Comparison of ENCODE assay signal across 15 mouse cellular contexts in the genomic region with DNA sequence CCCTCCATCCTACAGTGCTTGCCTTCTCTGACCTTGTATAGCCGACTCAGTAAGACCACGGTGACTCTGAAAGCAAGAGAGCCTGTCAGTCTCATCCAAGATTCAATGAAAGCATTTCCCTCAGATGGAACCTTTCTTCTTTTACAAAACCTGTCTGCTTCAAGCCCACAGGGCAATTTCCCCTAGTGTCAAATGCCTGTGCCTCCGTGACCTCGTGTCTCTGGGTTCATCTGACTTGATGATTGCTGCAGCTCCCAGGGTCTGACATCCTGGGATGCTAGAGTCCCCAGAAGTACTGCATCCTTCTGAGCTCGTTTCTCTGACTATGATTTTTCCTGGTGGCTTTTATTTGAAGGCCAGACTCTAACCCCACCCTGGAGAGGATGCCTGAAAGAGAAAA.
A peak's percentile ranks its signal among the peaks of the same experiment; 100 is the strongest.
DNase-seq lines count a peak whose midpoint lies in the region; ATAC-seq lines count a peak whose summit lies in the region.
"Had no signal": no experiment of that assay in that cellular context is flagged by ENCODE, and none has a peak within 500 bp of the region (broad histone marks: within the 10 kb centered on the region; RNA-seq: fewer than 3 reads in every experiment).

No protein-coding gene starts in this region.

- 44% methylated on average over 5 of the region's 5 CpGs for WGBS in intestine, embryonic 14.5 days
- 43% methylated on average over 5 of the region's 5 CpGs for WGBS in intestine, embryonic 15.5 days
- 20% methylated on average over 5 of the region's 5 CpGs for WGBS in neural tube, embryonic 13.5 days
- WGBS in embryonic facial prominence, embryonic 14.5 days, result 13% methylated on average over 5 of the region's 5 CpGs

- H3K9ac ChIP-seq in intestine, embryonic 14.5 days (ENCODE audit: low read length), result no peak overlapping the region
- H3K9ac ChIP-seq in intestine, embryonic 15.5 days, result no peak overlapping the region
- 0 out of 2 replicates have a peak overlapping the region, but pooled peaks have one; percentile 17 for H3K9ac ChIP-seq in neural tube, embryonic 13.5 days
- 0 out of 2 replicates have a peak overlapping the region, but pooled peaks have one; percentile 9 for H3K9ac ChIP-seq in embryonic facial prominence, embryonic 14.5 days (ENCODE audit: low read depth, low read length)
- H3K9ac ChIP-seq: heart, embryonic 15.5 days; limb, embryonic 13.5 days; liver, embryonic 15.5 days had no signal

- no peak for ATAC-seq in intestine, embryonic 14.5 days (replicated peaks; ENCODE audit: low FRiP score, low TSS enrichment, low read depth)
- ATAC-seq in intestine, embryonic 15.5 days, result no peak
- ATAC-seq in neural tube, embryonic 13.5 days (ENCODE audit: low read depth), result no peak
- ATAC-seq in embryonic facial prominence, embryonic 14.5 days (ENCODE audit: low read depth), result no peak

- no peaks in the 10 kb centered on the region for H3K27me3 ChIP-seq in intestine, embryonic 14.5 days (replicated peaks; ENCODE audit: control insufficient read depth, insufficient read depth, low read length)
- no peaks in the 10 kb centered on the region for H3K27me3 ChIP-seq in intestine, embryonic 15.5 days (replicated peaks)
- no peaks in the 10 kb centered on the region for H3K27me3 ChIP-seq in neural tube, embryonic 13.5 days
- no peaks in the 10 kb centered on the region for H3K27me3 ChIP-seq in embryonic facial prominence, embryonic 14.5 days (replicated peaks; ENCODE audit: control insufficient read depth, insufficient read depth, low read length)
- H3K27me3 ChIP-seq: heart, embryonic 15.5 days had no signal

- no peaks in the 10 kb centered on the region for H3K9me3 ChIP-seq in intestine, embryonic 14.5 days (ENCODE audit: control insufficient read depth, low read length)
- H3K9me3 ChIP-seq in intestine, embryonic 15.5 days, result no peaks in the 10 kb centered on the region
- no peaks in the 10 kb centered on the region for H3K9me3 ChIP-seq in neural tube, embryonic 13.5 days
- 0 out of 2 replicates have a peak, but pooled peaks cover 5% of the 10 kb centered on the region for H3K9me3 ChIP-seq in embryonic facial prominence, embryonic 14.5 days (ENCODE audit: control insufficient read depth, low read length)
- H3K9me3 ChIP-seq: heart, embryonic 15.5 days; liver, embryonic 15.5 days had no signal

- H3K4me2 ChIP-seq in intestine, embryonic 14.5 days (ENCODE audit: low read length), result no peak overlapping the region
- H3K4me2 ChIP-seq in intestine, embryonic 15.5 days (replicated peaks), result no peak overlapping the region
- H3K4me2 ChIP-seq in neural tube, embryonic 13.5 days, result no peak overlapping the region
- no peak overlapping the region for H3K4me2 ChIP-seq in embryonic facial prominence, embryonic 14.5 days (ENCODE audit: low read depth, low read length)
- H3K4me2 ChIP-seq: heart, embryonic 15.5 days; limb, embryonic 13.5 days; liver, embryonic 15.5 days had no signal

- no peak overlapping the region for H3K27ac ChIP-seq in intestine, embryonic 14.5 days (ENCODE audit: low read depth)
- no peak overlapping the region for H3K27ac ChIP-seq in intestine, embryonic 15.5 days
- peak overlapping the region; percentile 62 for H3K27ac ChIP-seq in neural tube, embryonic 13.5 days (replicated peaks)
- peak overlapping the region; percentile 80 for H3K27ac ChIP-seq in embryonic facial prominence, embryonic 14.5 days (replicated peaks; ENCODE audit: low read depth, low read length)
- H3K27ac ChIP-seq: heart, embryonic 15.5 days; limb, embryonic 13.5 days; liver, embryonic 15.5 days had no signal

- peak; percentile 45 for DNase-seq in intestine, embryonic 14.5 days (ENCODE audit: low spot score)
- DNase-seq in neural tube, embryonic 10.5 days (ENCODE audit: extremely low spot score, low spot score), result no peak
- no peak for DNase-seq in embryonic facial prominence, embryonic 14.5 days (ENCODE audit: low spot score)
- no peak for DNase-seq in testis, postnatal 14 days (ENCODE audit: low spot score)
- no peak for DNase-seq in adrenal gland, postnatal 36 days
- DNase-seq: cerebellum, adult 11-12 months; heart, adult 18-20 months; layer of hippocampus, postnatal 36 days; lung, postnatal 10 days; right cerebral cortex, postnatal 25 days had no signal

- no peak overlapping the region for H3K4me3 ChIP-seq in intestine, embryonic 14.5 days (ENCODE audit: low read depth, low read length)
- no peak overlapping the region for H3K4me3 ChIP-seq in intestine, embryonic 15.5 days (replicated peaks)
- H3K4me3 ChIP-seq in neural tube, embryonic 13.5 days, result no peak overlapping the region
- H3K4me3 ChIP-seq in embryonic facial prominence, embryonic 14.5 days (ENCODE audit: low read depth, low read length), result no peak overlapping the region
- H3K4me3 ChIP-seq: heart, embryonic 15.5 days; limb, embryonic 13.5 days; liver, embryonic 15.5 days had no signal

- H3K36me3 ChIP-seq in intestine, embryonic 14.5 days (ENCODE audit: control insufficient read depth, insufficient read depth, low read length), result no peaks in the 10 kb centered on the region
- H3K36me3 ChIP-seq in intestine, embryonic 15.5 days, result no peaks in the 10 kb centered on the region
- H3K36me3 ChIP-seq in neural tube, embryonic 13.5 days, result no peaks in the 10 kb centered on the region
- no peaks in the 10 kb centered on the region for H3K36me3 ChIP-seq in embryonic facial prominence, embryonic 14.5 days (ENCODE audit: control insufficient read depth, insufficient read depth, low read length)
- H3K36me3 ChIP-seq: heart, embryonic 15.5 days; limb, embryonic 13.5 days; liver, embryonic 15.5 days had no signal

- H3K4me1 ChIP-seq in intestine, embryonic 14.5 days (replicated peaks; ENCODE audit: control insufficient read depth, insufficient read depth, low read length), result no peaks in the 10 kb centered on the region
- H3K4me1 ChIP-seq in intestine, embryonic 15.5 days (replicated peaks), result no peaks in the 10 kb centered on the region
- peaks cover 18% of the 10 kb centered on the region for H3K4me1 ChIP-seq in neural tube, embryonic 13.5 days (replicated peaks)
- peaks cover 18% of the 10 kb centered on the region for H3K4me1 ChIP-seq in embryonic facial prominence, embryonic 14.5 days (ENCODE audit: control insufficient read depth, insufficient read depth, low read length)
- H3K4me1 ChIP-seq: heart, embryonic 15.5 days; liver, embryonic 15.5 days had no signal

Comparison
In these comparisons a context has a peak if more than half of its experiments do, and no peak if none do; other contexts are left out.
1. H3K27ac ChIP-seq: peak in neural tube, embryonic 13.5 days (single experiment) and embryonic facial prominence, embryonic 14.5 days (single experiment); none in intestine, embryonic 14.5 days (single experiment) and intestine, embryonic 15.5 days (single experiment).
2. H3K9ac ChIP-seq: peak in neural tube, embryonic 13.5 days (single experiment) and embryonic facial prominence, embryonic 14.5 days (single experiment); none in intestine, embryonic 14.5 days (single experiment) and intestine, embryonic 15.5 days (single experiment).